Mouse (Mus musculus): Measurements from ENCODE around the gene Gm8947. TPM values are rescaled to one million over a fixed set of nuclear protein-coding genes. Genes with fewer than 3 reads are reported as not detected.
"Not testable (repeated sequence)": the region's sequence is repeated elsewhere in the genome, so short reads cannot be mapped to it uniquely, and the experiment has no call there.

Gene Gm8947
- polyA plus RNA-seq, 1 experiment, result not detected

- Histone ChIP-seq H3K4me3 (ENCODE audit: insufficient read depth, low read length) (no peak overlapping the region), H3K27ac (ENCODE audit: insufficient read depth, low read depth, low read length) (no peak overlapping the region), H3K4me1 (ENCODE audit: control insufficient read depth, insufficient read depth, low read length) (0 out of 2 replicates have a peak, but pooled peaks cover 3% of the 10 kb centered on the region)
- no peak for TF ChIP-seq CTCF (IDR thresholded peaks at IDR 0.05; ENCODE audit: low read depth, low read length)
- no peak for TF ChIP-seq POLR2A (IDR thresholded peaks at IDR 0.05; ENCODE audit: borderline replicate concordance, low read depth, low read length)
Measured at GRCm38 (mm10) chr1:151178505-151179083, 13.6 kb upstream of the Gm8947 start.

GRCm38 (mm10) chr1:151180167-151180566 is 12.0 kb upstream of the Gm8947 start:
- 0 out of 2 replicates have a peak, but pooled peaks cover 3% of the 10 kb centered on the region for H3K4me1 ChIP-seq (ENCODE audit: control insufficient read depth, insufficient read depth, low read length)
- TF ChIP-seq POLR2A (IDR thresholded peaks at IDR 0.05; ENCODE audit: borderline replicate concordance, low read depth, low read length) (no peak), CTCF (IDR thresholded peaks at IDR 0.05; ENCODE audit: low read depth, low read length) (no peak)
- no peak overlapping the region for H3K4me3 ChIP-seq (ENCODE audit: insufficient read depth, low read length)
- H3K27ac ChIP-seq (ENCODE audit: insufficient read depth, low read depth, low read length), result no peak overlapping the region

GRCm38 (mm10) chr1:151182266-151182665 is 9.9 kb upstream of the Gm8947 start, which contains the start of gene Gm47985:
Gm47985 (plus strand) TSS chr1:151182537.
- not testable (repeated sequence) for H3K4me1 ChIP-seq (ENCODE audit: control insufficient read depth, insufficient read depth, low read length); H3K4me3 ChIP-seq (ENCODE audit: insufficient read depth, low read length); H3K27ac ChIP-seq (ENCODE audit: insufficient read depth, low read depth, low read length)

- H3K4me1 ChIP-seq (ENCODE audit: control insufficient read depth, insufficient read depth, low read length); H3K4me3 ChIP-seq (ENCODE audit: insufficient read depth, low read length); H3K27ac ChIP-seq (ENCODE audit: insufficient read depth, low read depth, low read length): not testable (repeated sequence)
Measured at GRCm38 (mm10) chr1:151186186-151186585, 6.0 kb upstream of the Gm8947 start.

GRCm38 (mm10) chr1:151186879-151187424 is 5.2 kb upstream of the Gm8947 start:
- H3K4me3 ChIP-seq (ENCODE audit: insufficient read depth, low read length); H3K4me1 ChIP-seq (ENCODE audit: control insufficient read depth, insufficient read depth, low read length); H3K27ac ChIP-seq (ENCODE audit: insufficient read depth, low read depth, low read length): not testable (repeated sequence)

DNA sequence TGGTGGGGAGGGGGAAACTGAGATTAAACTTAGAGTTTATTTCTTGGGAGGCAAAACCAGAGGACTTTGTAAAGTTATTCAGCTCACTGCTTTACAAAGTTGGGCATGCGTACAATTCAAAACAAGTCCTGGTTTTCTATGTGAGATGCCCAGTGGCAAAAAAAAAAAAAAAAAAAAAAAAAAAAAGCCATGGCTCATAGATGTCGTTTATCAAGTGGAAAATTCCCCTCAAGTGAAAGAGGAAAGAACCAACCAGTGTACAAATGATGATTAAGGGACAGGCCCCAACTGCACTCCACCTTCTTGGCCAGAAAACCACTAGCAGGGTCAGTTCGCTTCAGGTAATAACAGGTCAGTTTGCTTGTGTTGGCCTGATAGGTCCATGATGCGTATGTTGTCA is 3.7 kb upstream of the Gm8947 start:
- no peaks in the 10 kb centered on the region for H3K4me1 ChIP-seq (ENCODE audit: control insufficient read depth, insufficient read depth, low read length)
- no peak for TF ChIP-seq CTCF (IDR thresholded peaks at IDR 0.05; ENCODE audit: low read depth, low read length)
- no peak for TF ChIP-seq POLR2A (IDR thresholded peaks at IDR 0.05; ENCODE audit: borderline replicate concordance, low read depth, low read length)

GRCm38 (mm10) chr1:151192739-151193138 is 563 bp downstream of the Gm8947 start:
- not testable (repeated sequence) for H3K27ac ChIP-seq (ENCODE audit: insufficient read depth, low read depth, low read length); H3K4me3 ChIP-seq (ENCODE audit: insufficient read depth, low read length); H3K4me1 ChIP-seq (ENCODE audit: control insufficient read depth, insufficient read depth, low read length)

More for the DNA sequence above, 3.7 kb upstream of the Gm8947 start:
- H3K27ac ChIP-seq (ENCODE audit: insufficient read depth, low read depth, low read length), result no peak overlapping the region
- no peak overlapping the region for H3K4me3 ChIP-seq (ENCODE audit: insufficient read depth, low read length)

- not testable (repeated sequence) for H3K27ac ChIP-seq (ENCODE audit: insufficient read depth, low read depth, low read length); H3K4me3 ChIP-seq (ENCODE audit: insufficient read depth, low read length); H3K4me1 ChIP-seq (ENCODE audit: control insufficient read depth, insufficient read depth, low read length)
Measured at GRCm38 (mm10) chr1:151195986-151196385, 3.8 kb downstream of the Gm8947 start.

GRCm38 (mm10) chr1:151196690-151197089 is 4.5 kb downstream of the Gm8947 start:
- H3K4me1 ChIP-seq (ENCODE audit: control insufficient read depth, insufficient read depth, low read length); H3K4me3 ChIP-seq (ENCODE audit: insufficient read depth, low read length); H3K27ac ChIP-seq (ENCODE audit: insufficient read depth, low read depth, low read length): not testable (repeated sequence)

DNA sequence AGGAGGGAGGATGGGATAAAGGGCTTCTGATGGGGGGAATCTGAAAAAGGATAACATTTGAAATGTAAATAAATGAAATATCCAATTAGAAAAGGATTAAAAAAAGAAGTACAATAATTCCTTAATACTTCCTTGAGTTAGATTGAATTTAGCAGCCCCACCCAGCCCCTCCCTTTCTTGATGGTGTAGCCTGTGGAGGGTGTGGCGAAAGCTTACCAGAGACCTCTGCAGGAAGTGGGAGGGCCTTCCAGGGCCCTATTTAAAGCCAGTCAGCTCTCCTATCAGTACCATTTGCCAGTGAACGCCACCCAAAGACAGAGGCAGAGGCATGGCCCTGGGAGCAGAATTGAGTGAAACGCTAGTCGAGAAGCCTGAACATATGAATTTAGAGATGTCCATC is 5.9 kb downstream of the Gm8947 start, which contains the start of gene Gm47995:
Gene Gm47995, plus strand, starts transcription at position 329 of the 400 bp plus-strand sequence.
- not testable (repeated sequence) for H3K27ac ChIP-seq (ENCODE audit: insufficient read depth, low read depth, low read length); H3K4me3 ChIP-seq (ENCODE audit: insufficient read depth, low read length); H3K4me1 ChIP-seq (ENCODE audit: control insufficient read depth, insufficient read depth, low read length)

- not testable (repeated sequence) for H3K4me3 ChIP-seq (ENCODE audit: insufficient read depth, low read length); H3K27ac ChIP-seq (ENCODE audit: insufficient read depth, low read depth, low read length); H3K4me1 ChIP-seq (ENCODE audit: control insufficient read depth, insufficient read depth, low read length)
Measured at GRCm38 (mm10) chr1:151200620-151201019, 8.4 kb downstream of the Gm8947 start.

GRCm38 (mm10) chr1:151202771-151203170 is 10.6 kb downstream of the Gm8947 start:
- not testable (repeated sequence) for H3K4me1 ChIP-seq (ENCODE audit: control insufficient read depth, insufficient read depth, low read length); H3K27ac ChIP-seq (ENCODE audit: insufficient read depth, low read depth, low read length); H3K4me3 ChIP-seq (ENCODE audit: insufficient read depth, low read length)

DNA sequence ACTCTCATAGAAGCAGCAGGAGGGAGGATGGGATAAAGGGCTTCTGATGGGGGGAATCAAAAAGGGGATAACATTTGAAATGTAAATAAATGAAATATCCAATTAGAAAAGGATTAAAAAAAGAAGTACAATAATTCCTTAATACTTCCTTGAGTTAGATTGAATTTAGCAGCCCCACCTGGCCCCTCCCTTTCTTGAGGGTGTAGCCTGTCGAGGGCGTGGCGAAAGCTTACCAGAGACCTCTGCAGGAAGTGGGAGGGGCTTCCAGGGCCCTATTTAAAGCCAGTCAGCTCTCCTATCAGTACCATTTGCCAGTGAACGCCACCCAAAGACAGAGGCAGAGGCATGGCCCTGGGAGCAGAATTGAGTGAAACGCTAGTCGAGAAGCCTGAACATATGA is 11.6 kb downstream of the Gm8947 start, which contains the start of gene 3110040M04Rik:
Gene 3110040M04Rik, plus strand, starts transcription at position 304 of the 400 bp plus-strand sequence.
- not testable (repeated sequence) for H3K4me3 ChIP-seq (ENCODE audit: insufficient read depth, low read length); H3K27ac ChIP-seq (ENCODE audit: insufficient read depth, low read depth, low read length); H3K4me1 ChIP-seq (ENCODE audit: control insufficient read depth, insufficient read depth, low read length)

DNA sequence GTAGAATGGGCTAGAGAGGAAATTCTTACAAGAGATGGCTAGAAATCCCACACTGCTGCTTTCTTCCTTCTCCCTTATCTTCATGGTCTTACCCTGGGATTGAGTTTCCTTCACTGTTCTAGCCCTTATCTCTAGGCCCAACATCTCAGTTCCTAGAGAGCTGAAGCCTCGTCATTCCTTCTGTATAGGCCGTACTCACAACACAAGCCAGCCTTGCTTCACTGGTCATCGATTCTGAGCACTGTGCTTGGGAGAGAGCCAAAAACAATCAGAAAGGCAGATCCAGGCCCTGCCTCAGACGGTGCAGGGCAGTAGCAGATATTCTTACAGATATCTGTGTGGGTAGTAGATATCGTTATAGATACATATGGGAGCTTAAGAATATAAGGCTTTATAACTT is 16.3 kb downstream of the Gm8947 start:
- H3K4me3 ChIP-seq (ENCODE audit: insufficient read depth, low read length); H3K4me1 ChIP-seq (ENCODE audit: control insufficient read depth, insufficient read depth, low read length); H3K27ac ChIP-seq (ENCODE audit: insufficient read depth, low read depth, low read length): not testable (repeated sequence)

DNA sequence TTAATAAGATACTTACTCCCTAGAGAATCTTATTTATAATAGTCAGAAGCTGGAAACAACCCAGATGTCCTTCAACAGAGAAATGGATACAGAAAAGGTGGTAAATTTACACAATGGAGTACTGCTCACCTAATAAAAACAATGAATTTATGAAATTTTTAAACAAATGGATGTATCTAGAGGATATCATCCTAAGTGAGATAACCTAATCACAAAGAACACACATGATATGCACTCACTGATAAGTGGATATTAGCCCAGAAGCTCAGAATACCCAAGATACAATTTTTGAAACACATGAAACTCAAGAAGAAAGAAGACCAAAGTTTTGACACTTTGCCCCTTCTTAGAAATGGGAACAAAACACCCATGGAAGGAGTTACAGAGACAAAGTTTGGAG is 16.8 kb downstream of the Gm8947 start:
- H3K4me3 ChIP-seq (ENCODE audit: insufficient read depth, low read length); H3K4me1 ChIP-seq (ENCODE audit: control insufficient read depth, insufficient read depth, low read length); H3K27ac ChIP-seq (ENCODE audit: insufficient read depth, low read depth, low read length): not testable (repeated sequence)
